Mouse (Mus musculus): ENCODE results near the gene F2rl1.

F2rl1 gene

DNA sequence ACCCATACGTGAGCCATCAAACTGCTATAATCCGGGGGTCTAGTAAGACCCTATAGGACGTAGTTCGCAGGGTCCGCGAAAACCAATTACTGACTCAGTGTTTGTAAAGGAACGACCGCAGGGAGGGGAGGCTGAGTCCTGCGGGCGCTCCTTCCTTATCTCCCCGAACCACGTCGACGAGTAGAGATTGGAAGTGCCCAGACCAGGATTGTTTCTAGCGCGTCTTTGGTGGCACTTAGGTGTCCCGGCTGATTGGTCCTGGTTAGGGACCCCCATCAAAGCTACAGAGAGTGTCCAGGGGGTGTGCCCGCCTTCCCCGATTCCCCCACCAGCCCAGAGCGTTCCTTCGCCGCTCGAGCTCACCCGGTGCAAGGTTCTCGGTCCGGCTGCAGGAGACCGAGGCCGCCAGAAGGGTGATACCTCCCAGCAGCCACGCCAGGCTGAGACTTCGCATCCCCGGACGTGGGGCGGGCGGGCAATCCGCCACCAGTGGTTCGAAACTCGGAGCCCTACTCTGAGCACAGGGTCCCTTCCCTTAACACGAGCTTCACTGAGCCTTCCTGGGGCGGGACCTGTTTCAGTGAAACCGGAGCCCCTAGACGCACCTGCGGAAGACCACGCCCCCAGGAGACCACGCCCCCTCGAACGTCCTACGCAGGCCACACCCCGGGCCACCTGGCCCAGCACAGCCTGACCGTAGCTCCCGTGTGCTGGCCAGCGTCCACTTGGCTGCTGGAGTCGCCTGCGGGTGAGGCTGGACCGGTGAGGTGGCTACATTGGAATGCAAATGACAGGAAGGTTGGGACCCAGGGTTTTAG lies at the start of gene F2rl1:
Gene F2rl1, minus strand, starts transcription at position 554 of the 818 bp plus-strand sequence.
- in situ Hi-C loops (cut with MboI; ENCODE audit: unreplicated experiment in 2 of 2), result no loop called here

DNA sequence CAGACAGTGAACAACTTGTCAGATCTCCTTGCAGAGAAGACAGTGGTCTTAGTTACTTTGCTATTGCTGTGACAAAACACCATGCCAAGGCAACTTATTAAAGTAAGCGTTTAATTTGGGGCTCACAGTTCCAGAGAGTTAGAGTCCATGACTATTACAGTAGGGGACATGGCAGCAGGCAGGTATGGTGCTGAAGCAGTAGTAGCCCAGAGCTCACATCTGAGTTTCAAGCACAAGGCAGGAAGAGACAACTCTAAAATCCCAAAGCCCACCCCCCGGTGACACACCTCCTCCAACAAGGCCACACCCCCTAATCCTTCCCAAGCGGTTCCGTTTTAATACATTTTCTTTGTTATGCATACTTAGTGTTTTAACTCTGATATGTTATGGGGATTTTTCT lies 45.9 kb upstream of the F2rl1 start:
- in situ Hi-C loops (cut with MboI; ENCODE audit: unreplicated experiment in 2 of 2), result loop anchor here (25.0 kb wide), 2 partner anchors 816 to 1016 kb away; partner anchors contain the start of gene Poc5 (in 1 of the 2)

DNA sequence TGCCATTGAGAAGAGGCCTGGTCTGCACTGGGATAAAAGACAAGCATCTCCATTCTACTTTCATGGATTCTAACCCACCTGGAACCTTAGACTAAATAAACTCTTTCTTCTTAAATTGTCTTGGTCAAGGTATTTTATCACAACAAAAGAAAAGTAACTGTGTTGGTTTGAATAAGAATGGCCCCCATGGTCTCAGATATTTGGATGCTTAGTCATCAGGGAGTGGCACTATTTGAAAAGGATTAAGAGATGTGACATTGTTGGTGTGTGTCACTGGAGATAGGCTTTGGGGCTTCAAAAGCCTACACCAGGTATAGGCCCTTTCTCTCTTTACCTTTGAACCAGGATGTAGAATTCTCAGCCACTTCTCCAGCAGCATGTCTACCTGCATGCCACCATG lies 44.3 kb upstream of the F2rl1 start:
- in situ Hi-C loops (cut with MboI; ENCODE audit: unreplicated experiment in 2 of 2), result loop anchor here (5.0 to 25.0 kb wide), 6 partner anchors 153 to 1025 kb away; partner anchors contain the start of gene Poc5 (in 2 of the 2)

DNA sequence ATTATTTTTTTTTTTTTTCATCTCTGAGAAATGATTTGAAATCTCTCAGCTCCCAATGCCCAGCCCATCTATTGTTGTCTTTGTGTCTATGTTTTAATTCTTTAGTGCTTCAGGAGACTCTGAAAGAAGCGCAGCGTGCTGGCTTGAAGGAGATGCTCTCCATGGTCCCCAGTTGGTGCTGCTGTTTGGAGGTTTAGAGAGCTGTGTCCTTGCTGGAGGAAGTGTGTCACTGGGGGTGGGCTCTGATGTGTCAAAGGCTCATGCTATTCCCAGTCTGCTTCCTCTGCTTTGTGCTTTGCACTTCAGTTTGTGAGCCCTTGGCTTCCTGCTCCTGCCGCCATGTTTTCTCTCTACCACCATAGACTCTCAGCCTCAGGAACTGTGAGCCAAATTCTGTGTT lies 43.3 kb upstream of the F2rl1 start:
- in situ Hi-C loops (cut with MboI; ENCODE audit: unreplicated experiment in 2 of 2), result loop anchor here (5.0 to 25.0 kb wide), 6 partner anchors 154 to 1026 kb away; partner anchors contain the start of gene Poc5 (in 2 of the 2)

DNA sequence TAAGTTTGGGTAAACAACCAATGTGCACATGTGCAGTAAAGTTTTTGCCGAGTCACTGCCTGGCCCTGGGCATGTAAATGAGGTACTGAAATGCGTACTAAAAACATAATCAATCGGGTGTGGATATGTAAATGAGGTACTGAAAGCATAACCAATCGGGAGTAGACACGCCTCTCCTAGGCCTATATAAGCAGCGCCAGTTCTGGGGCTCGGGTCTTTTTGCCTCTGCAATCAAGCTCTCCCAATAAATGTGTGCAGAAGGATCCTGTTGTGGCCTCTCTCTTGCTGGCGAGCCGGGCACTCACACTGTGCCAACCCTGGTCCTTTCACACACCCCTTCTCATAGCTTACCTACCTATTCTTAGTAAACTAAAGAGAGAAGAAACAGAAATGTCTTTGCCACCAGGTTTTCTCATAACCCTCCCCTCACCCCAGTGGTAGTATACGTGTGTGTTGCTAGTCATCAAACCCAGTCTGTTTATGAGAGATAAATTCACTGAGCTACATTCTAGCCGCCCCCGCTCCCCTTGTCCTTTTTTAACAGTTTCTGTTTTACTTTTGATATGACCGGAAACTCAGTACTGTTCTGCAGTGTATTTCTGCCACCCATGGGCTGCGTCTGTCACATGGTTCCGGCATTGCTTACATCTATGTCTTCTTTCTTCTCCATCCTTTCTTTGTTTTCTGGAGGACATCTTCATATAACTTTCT lies 42.0 kb upstream of the F2rl1 start:
- in situ Hi-C loops (cut with MboI; ENCODE audit: unreplicated experiment in 2 of 2), result loop anchor here (5.0 to 25.0 kb wide), 6 partner anchors 155 to 1028 kb away; partner anchors contain the start of gene Poc5 (in 2 of the 2)

DNA sequence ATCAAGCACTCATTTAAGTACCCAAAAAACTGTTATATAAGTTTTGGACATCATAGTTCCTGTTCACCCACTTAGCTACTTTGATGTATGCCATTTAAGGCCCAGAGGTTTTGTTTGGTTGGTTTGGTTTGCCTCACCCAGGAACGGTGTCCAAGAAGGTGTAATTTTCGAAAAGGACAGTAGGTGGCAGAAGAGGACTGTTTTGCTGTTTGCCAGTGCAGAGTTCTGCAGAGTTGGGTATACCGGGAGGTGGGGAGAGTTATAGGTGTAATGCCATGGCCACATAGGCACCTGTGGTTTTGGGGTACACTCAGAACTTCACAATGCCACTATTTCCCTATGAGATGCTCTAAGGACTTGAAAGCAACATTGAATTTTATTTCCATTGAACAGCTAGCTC lies 38.7 kb upstream of the F2rl1 start:
- in situ Hi-C loops (cut with MboI; ENCODE audit: unreplicated experiment in 2 of 2), result loop anchor here (5.0 to 25.0 kb wide), 6 partner anchors 159 to 1031 kb away; partner anchors contain the start of gene Poc5 (in 2 of the 2)

DNA sequence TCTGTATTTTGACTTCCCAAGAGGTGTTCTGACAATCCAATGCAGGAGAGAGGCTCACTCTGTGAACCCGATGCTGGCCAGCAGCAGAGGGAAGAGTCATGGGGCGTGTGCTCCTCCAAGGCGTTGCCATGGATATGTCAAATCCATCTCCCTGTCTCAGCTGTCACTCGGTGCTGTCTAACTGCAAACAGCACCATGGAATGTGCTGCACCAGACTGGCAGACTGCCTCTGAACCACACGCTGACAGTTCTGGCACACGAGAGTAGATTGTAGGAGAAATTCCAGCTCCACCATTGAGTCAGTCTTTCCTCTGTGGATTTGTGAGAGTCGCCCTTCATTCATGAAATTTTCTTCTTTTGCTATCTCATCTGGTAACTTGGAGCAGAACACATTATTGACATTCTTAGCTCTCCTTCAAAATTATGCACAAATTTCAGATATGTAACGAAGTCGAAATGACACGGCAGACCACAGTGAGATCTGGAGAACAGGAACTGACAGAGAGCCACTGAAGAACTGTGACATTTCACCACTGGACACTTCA lies 38.1 kb upstream of the F2rl1 start:
- in situ Hi-C loops (cut with MboI; ENCODE audit: unreplicated experiment in 2 of 2), result loop anchor here (5.0 to 25.0 kb wide), 6 partner anchors 159 to 1032 kb away; partner anchors contain the start of gene Poc5 (in 2 of the 2)

DNA sequence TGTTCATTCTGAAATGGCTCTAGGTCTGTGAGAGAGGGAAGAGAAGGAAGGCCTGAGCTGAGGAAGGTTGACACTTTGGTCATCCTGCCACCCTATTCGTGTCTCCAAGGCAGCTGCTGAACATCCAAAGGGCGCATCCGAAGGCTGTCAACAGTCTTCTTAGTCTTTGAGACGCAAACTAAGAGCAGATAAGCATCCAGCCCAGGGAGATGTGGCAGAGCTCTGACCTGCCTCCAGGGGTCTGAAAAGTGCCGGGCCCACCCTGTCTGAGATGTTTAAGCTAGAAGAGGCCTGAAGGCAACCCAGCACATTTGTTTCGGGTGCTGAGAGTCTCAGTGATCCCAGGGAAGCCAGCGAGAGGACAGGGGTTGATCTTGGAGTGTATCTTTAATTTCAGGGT lies 32.3 kb upstream of the F2rl1 start:
- in situ Hi-C loops (cut with MboI; ENCODE audit: unreplicated experiment in 2 of 2), result loop anchor here (25.0 kb wide), 2 partner anchors 830 to 1030 kb away; partner anchors contain the start of gene Poc5 (in 1 of the 2)

DNA sequence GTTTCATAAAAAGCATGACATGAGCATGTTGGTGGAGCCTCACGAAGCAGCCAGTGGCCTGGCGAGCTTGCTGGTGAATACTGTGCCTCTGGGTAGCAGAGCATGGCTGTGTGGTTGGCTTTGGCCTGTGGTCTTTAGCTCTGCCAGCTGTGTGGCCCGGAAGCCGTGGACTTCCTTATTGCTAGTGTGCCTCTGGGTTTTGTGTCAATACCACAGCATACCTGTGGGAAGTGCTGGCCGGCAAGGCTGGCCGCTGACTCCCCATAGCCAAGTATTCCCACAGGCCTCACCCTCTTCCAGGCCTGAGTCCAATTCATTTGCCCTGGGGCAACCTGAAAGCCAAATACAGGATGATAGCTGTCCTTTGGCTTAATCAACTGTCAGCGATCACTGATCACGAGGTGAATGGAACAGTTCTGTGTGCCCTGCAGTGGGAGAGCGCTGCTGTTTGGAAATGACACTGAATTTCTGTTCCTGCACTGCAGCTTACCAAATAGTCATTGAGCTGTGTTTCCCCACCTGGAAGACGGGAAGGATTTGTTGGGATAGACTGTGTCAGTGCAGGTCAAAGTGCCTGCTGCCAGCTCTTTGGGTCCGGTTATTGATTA lies 29.0 kb upstream of the F2rl1 start:
- in situ Hi-C loops (cut with MboI; ENCODE audit: unreplicated experiment in 2 of 2), result loop anchor here (25.0 kb wide), 2 partner anchors 833 to 1033 kb away; partner anchors contain the start of gene Poc5 (in 1 of the 2)

DNA sequence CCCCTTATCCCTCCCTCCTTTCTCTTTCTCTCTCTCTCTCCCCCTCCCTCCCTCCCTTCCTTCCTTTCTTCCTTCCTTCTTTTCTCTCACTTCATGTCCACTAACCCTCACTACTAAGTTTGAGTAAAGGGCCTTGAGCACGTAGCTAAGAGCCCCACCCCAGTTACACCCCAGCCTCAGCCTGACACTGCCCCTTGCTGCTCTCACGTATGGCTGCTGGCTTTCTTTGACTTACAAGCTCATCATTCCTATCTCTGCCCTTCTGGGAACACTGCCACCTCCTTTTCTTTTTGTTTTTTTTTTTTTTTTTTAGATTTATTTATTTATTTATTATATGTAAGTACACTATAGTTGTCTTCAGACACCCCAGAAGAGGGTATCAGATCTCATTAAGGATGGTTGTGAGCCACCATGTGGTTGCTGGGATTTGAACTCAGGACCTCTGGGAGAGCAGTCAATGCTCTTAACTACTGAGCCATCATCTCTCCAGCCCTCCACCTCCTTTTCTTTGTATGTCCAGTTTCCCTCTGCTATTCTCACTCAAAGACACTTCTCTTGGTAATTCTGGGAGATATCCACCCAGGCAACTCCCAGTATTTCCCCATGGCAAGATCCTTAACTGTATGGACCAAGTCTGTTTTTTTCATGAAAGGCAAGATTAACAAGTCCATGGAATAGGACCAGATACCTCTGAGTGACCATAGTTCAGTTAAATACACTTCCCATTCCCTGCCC lies 25.8 kb upstream of the F2rl1 start:
- in situ Hi-C loops (cut with MboI; ENCODE audit: unreplicated experiment in 2 of 2), result loop anchor here (25.0 kb wide), 2 partner anchors 836 to 1036 kb away; partner anchors contain the start of gene Poc5 (in 1 of the 2)

DNA sequence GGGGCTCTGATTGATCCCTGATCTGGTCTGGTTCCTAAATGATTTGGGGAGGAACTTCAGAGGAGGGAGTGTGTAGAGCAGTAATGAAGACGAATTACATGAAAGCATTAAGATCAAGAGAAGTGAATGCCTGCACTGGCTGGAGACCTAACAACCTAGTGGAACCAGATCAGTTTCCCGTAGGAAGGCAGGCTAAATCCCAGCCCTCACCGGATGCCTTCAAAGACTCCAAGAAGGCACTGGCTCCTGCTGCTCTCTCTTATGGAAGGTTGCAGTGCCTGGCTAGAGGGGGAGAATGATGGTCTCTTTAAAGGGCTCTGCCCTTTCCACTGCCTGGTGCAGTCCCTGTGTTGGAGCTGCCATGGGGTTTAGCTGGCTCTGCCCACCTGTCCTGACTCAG lies 24.4 kb upstream of the F2rl1 start:
- in situ Hi-C loops (cut with MboI; ENCODE audit: unreplicated experiment in 2 of 2), result no loop called here

DNA sequence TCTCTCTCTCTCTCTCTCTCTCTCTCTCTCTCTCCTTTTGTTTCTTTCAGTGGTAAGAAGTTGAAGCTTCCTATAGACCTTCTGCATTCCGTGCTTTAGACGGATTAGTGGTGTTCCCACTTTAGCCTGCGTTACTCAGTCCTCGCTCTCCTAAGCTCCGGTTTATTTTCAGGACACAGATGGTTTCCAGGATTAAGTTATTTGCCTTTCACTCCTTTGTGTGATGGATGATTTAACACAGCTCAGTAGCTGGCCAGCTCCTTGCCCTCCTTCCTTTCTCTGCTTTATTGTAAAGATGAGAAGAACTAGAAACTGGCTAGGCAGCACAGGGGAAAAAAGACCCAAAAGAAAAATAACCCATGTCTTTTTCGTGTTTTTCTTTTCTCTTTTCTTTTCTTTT lies 23.8 kb upstream of the F2rl1 start:
- in situ Hi-C loops (cut with MboI; ENCODE audit: unreplicated experiment in 2 of 2), result no loop called here

DNA sequence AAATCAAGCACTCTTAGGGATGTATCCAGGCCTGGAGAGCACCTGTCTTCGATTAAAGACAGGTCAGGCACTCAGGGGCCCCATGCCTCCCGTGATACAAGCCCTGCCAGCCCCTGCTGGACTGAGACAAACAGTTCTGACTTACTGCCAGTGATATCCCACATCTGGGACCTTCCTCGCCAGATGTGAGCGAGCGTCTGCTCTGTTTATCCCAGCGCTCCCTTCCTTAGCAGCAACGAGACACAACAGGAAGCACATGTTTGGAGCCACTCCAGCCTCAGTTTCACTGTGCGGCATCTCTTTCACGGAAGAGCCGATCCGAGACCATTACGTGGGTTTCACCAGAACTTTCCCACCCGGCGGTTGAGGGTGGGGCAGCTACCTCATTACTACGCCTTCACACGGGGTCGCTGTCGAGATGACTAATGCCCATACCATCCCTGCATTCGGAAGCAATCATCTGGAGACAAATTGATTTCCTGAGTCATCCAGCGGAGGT lies 23.3 kb upstream of the F2rl1 start:
- in situ Hi-C loops (cut with MboI; ENCODE audit: unreplicated experiment in 2 of 2), result no loop called here

DNA sequence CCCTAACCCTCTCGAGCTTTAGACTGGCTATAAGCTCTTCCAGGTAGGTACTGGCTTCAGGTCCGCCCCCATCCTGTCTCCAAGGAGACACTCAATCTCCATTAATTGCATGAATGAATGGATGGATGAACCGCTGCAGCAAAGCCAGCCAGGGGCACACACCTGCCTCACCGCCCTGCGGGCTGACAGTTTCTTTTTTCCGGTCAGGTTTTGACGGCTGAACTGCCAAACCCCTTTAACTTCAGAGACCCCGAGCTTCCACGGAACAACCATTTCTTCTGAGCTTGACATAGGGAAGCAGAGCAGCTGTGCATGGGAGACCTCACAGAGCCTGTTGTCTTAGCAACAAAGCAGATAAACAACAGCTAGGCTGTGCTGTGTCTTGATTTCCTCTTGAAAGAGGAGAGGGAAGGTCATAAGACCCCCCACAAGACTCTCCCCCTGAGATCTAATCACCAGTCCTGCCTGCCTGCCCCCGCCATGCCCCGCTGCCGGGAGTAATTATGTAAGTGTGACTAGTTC lies 22.1 kb upstream of the F2rl1 start:
- in situ Hi-C loops (cut with MboI; ENCODE audit: unreplicated experiment in 2 of 2), result no loop called here

DNA sequence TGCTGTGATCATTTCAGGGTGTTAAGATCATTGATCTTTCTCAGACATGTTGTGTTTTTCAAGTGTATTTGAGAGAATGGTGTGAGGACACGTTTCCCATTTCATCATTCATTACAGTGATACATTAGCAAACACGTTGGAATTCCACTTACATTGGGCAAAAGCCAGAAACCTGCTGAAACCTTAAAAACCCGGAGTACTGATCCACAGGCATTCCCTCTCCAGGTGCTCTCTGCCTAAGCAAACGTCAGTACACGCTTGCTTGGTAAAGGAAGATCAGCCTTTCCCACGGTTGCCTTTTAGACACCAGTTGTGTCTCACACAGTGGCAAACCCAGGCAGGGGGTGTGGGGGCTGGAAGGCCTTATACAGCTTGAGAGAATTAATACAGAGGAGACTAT lies 21.2 kb upstream of the F2rl1 start:
- in situ Hi-C loops (cut with MboI; ENCODE audit: unreplicated experiment in 2 of 2), result no loop called here

DNA sequence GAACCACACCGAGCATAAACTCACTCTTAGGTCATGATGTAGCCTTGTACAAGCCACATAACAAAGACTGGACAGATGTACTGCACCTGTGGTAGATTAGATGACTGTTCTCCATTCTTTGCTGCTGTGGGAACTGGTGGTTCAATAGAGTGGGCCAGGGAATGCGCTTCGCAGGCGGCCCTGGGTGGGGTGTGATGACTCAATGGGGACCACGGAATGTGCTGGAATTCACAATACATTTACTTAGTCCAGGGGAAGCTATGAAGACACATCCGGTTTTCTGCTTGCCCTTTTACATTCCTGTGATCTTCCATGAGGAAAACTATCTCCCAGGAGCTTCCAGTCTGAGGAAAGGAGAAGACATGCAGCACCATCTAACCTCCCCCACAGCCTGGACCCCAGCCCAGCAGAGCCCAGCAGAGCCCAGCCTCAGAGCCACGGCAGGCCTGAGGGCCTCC lies 20.7 kb upstream of the F2rl1 start:
- in situ Hi-C loops (cut with MboI; ENCODE audit: unreplicated experiment in 2 of 2), result no loop called here

DNA sequence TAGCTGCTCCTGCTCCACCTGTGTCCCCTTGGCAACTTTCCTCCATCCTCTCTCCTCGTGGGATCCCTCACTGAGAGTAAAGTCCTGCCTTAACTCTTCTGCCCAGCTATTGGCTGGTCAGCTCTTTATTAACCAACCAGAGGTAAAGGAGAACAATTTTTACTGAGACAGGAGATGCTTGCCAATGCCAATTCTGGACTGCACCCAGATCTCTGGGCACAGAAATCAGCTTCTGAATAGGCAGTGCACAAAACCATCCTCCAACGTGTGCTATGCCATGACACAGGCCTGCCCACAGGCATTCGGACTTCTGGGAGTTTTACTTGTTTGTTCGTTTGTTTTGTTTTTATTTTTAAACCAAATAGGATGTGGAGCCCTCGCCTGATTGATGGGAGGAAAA lies 13.0 kb upstream of the F2rl1 start:
- in situ Hi-C loops (cut with MboI; ENCODE audit: unreplicated experiment in 2 of 2), result no loop called here

DNA sequence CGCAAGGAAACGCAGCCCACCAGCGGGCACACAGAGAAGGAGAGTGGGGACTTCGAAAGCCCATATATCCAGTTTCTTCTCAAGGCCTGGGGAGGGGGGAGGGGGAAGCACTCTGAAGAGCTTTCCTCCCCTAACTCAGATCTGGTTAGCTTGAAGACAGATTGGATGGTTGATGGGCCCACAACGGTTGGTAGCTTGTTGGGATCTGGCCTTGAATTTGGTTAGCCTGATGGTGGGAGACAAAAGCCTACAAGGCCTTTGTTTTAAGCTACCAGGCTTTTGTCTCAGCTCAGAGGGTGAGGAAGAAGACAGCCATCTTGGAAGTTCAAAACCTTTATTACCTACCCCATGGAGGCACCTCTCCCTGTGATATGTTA lies 11.1 kb upstream of the F2rl1 start:
- in situ Hi-C loops (cut with MboI; ENCODE audit: unreplicated experiment in 2 of 2), result no loop called here

DNA sequence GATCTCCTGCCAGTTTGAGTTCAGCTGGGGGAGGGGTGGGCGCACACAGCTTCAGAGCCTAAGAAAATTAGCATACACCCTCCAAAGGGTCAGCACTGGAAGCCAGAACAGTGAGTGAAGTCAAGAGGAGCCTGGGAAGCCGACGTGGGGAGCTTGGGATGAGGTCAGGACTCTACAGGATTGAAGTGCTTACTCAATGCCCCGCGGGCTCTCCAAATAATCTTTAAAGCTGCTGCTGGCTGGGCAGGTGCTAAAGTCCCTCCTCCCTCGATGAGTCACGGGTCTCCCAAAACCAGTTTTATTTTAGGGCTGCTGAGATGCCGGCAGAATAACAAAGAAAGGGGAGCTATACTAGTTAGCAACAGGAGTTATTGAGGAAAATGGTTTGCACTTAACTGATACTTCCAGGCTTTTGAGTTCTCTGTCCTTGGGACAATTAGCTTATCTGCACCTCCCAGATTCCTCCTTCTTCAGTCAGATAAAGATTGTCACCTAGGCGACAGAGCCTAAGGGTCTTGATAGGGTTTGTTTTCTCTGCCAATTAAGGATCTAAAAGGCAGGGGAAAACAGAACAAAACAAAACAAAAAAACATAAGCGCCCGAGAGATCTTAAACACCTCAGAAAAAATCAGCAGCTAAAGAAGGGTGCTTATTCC lies 10.6 kb upstream of the F2rl1 start:
- in situ Hi-C loops (cut with MboI; ENCODE audit: unreplicated experiment in 2 of 2), result no loop called here
